Mouse (Mus musculus): ENCODE measurements around the gene Dnase2a. TPM values are rescaled to one million over a fixed set of nuclear protein-coding genes. Genes with fewer than 3 reads are reported as not detected.

Gene Dnase2a
- 17.2 and 19.7 TPM in 2 replicates for polyA plus RNA-seq (2011; ENCODE audit: insufficient read length, low read depth, missing spikeins)

DNA sequence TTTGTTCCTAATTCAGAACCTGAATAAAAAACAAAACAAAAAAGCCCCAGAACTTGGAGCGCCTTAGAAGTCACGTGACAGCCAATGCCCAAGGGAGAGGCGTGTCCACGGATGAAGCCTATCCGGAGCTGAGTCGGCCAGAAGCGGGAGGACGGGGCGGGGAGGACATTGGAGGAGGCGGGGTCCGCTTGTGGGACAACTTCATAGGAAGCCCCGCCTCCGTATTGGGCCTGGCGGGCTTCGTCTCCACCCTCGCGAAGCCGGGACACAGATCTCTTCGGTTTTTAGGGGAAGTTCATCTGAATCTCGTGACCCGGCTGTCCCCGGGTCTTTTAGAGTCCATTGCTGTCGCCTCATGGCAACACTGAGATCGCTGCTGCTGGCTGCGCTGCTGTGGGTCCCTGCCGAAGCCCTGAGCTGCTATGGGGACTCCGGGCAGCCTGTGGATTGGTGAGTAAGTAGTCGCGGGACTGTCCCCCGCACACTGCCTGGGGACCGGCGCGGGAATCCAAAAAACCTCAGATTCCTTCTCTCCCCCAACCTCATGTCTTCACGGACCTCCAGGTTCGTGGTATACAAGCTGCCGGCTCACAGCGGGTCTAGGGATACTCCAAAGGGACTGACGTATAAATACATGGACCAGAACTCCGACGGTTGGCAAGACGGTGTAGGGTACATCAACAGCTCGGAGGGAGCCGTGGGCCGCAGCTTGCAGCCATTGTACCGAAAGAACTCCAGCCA, at the start of gene Dnase2a:
Dnase2a (plus strand) TSS at position 140 of the 741 bp plus-strand sequence.
- peak within 1 kb of the TSS; percentile 67 for H3K4me3 ChIP-seq (ENCODE audit: insufficient read depth, low read length)
- H3K27ac ChIP-seq (ENCODE audit: insufficient read depth, low read length), result no peak within 1 kb of the TSS
- peaks cover under 1% of the 10 kb centered on the region; the same call in 1 of the 2 replicates for H3K4me1 ChIP-seq (ENCODE audit: control insufficient read depth, insufficient read depth, low read length)
- TF ChIP-seq POLR2A (IDR thresholded peaks at IDR 0.05; ENCODE audit: low read depth, low read length) (peak; percentile 56; the same call in 1 of the 2 replicates), CTCF (IDR thresholded peaks at IDR 0.05; ENCODE audit: borderline replicate concordance, insufficient read depth, low read length) (no peak)

DNA sequence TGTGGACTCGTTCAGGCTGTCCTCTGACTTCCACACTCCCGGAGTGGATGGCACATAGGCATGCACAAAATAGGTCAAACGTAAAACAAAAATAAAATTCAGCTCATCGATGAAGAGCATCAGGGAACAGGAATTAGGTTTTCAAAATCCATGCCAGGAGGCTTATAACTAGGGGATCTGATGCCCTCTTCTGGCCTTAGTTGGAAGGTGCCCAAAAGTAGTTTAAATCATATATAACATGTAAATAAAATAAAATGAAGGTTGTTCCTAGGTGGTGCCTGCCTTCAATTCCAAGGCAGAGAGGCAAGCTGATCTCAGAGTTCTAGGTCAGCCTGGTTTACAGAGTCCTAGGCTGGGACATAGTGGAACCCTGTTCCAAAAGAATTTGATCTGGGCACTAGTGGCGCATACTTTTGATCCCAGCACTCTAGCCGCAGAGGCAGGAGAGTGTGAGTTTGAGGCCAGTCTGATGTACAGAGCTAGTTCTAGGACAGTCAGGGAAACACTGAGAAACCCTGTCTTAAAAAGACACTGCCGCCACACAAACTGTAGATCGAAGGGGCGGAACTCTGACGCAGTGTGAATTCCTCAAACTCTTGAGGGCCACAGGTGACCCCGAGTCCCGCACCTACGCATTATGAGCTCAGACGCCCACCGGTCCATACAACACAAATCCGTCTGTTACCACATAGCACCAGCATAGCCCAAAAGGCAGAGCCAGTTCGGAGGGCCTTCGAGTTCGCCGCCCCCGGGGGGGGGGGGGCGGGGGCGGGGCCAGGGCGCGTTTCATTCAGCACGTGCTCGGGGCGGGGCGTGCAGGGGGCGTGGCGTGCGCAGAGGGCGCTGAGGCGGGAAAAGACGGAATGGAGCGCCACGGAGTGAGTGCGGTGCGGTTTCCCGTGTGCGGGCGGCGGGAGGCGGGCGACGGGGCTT, 36.7 kb upstream of the Dnase2a start, which contains the start of gene Syce2:
Syce2 (plus strand) TSS at position 736 of the 933 bp plus-strand sequence.
- Histone ChIP-seq H3K4me3 (ENCODE audit: insufficient read depth, low read length) (0 out of 2 replicates have a peak within 1 kb of the TSS, but pooled peaks have one; percentile 7), H3K27ac (ENCODE audit: insufficient read depth, low read length) (no peak within 1 kb of the TSS), H3K4me1 (ENCODE audit: control insufficient read depth, insufficient read depth, low read length) (no peaks in the 10 kb centered on the region)
- TF ChIP-seq POLR2A (IDR thresholded peaks at IDR 0.05; ENCODE audit: low read depth, low read length) (peak; percentile 36; the same call in 1 of the 2 replicates), CTCF (IDR thresholded peaks at IDR 0.05; ENCODE audit: borderline replicate concordance, insufficient read depth, low read length) (no peak)

DNA sequence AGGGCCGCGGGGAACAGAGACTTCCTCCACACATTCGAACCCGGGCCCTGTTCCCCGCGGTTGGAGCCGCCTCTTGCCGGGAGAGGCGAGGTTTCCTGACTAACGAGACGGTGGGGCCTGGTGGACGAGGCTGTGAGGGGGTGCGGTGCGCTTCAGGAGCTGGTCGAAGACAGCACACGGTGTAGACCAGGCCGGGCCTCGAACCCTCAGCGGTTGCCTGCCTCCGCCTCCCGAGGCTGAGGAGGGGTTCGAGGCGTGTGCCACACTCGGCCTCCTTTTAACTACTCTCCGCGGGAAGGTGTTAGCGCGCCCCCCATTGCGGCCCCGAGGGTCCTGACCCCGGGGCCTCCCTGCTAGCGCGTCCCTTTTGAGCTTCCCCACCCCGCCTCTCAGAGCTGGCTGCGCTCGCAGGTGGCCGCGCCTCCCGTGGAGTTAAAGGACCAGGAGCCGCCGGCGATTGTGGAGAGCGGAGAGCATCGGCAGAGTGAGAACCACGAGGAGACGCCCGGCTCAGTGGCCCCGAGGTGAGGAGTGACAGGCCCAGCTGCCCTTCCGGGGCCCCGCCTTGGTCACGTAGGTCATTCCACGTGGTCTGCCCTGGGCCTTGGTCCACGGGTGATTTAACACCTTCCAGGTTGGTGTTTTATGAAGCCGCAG, 35.9 kb upstream of the Dnase2a start:
- Histone ChIP-seq H3K4me3 (ENCODE audit: insufficient read depth, low read length) (0 out of 2 replicates have a peak overlapping the region, but pooled peaks have one; percentile 7), H3K27ac (ENCODE audit: insufficient read depth, low read length) (no peak overlapping the region), H3K4me1 (ENCODE audit: control insufficient read depth, insufficient read depth, low read length) (no peaks in the 10 kb centered on the region)
- TF ChIP-seq CTCF (IDR thresholded peaks at IDR 0.05; ENCODE audit: borderline replicate concordance, insufficient read depth, low read length) (no peak), POLR2A (IDR thresholded peaks at IDR 0.05; ENCODE audit: low read depth, low read length) (no peak)

DNA sequence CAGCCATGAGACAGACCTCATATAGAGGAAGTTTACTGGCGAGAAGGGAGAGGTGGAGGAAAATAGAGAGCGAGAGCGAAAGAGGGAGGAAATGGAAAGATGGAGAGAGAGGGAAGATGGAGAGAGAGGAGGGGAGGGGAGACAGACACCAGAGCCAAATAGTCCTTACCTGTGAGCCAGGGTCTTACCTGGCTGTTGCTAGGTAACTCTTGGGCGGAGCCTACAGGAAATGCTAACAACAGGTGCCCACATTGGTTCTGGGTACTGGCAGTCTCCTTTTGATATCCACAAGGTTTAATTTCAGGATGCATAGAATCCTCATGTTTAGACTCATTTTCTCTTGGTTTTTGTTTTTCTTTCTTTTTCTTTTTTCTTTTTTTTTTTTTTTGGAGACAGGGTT, 35.3 kb upstream of the Dnase2a start:
- Histone ChIP-seq H3K4me3 (ENCODE audit: insufficient read depth, low read length) (no peak overlapping the region), H3K4me1 (ENCODE audit: control insufficient read depth, insufficient read depth, low read length) (no peaks in the 10 kb centered on the region), H3K27ac (ENCODE audit: insufficient read depth, low read length) (no peak overlapping the region)
- TF ChIP-seq CTCF (IDR thresholded peaks at IDR 0.05; ENCODE audit: borderline replicate concordance, insufficient read depth, low read length), result no peak

DNA sequence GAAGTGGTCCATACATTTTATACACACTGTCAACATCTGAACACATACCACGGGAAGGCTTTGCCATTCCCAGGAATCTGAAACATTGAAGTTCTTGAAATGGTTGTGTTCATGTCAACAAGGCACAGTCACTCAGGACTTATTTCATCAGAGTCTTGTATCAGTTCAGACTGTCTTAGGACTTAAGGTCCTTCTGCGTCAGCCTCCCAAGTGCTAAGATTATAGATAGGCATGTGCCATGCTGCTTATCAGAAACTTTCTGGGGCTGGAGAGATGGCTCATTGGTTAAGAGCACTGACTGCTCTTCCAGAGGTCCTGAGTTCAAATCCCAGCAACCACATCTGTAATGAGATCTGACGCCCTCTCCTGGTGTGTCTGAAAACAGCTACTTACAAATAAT, 34.0 kb upstream of the Dnase2a start:
- no peak overlapping the region for H3K27ac ChIP-seq (ENCODE audit: insufficient read depth, low read length)
- H3K4me1 ChIP-seq (ENCODE audit: control insufficient read depth, insufficient read depth, low read length), result no peaks in the 10 kb centered on the region
- H3K4me3 ChIP-seq (ENCODE audit: insufficient read depth, low read length), result no peak overlapping the region
- TF ChIP-seq CTCF (IDR thresholded peaks at IDR 0.05; ENCODE audit: borderline replicate concordance, insufficient read depth, low read length) (no peak), POLR2A (IDR thresholded peaks at IDR 0.05; ENCODE audit: low read depth, low read length) (no peak)

DNA sequence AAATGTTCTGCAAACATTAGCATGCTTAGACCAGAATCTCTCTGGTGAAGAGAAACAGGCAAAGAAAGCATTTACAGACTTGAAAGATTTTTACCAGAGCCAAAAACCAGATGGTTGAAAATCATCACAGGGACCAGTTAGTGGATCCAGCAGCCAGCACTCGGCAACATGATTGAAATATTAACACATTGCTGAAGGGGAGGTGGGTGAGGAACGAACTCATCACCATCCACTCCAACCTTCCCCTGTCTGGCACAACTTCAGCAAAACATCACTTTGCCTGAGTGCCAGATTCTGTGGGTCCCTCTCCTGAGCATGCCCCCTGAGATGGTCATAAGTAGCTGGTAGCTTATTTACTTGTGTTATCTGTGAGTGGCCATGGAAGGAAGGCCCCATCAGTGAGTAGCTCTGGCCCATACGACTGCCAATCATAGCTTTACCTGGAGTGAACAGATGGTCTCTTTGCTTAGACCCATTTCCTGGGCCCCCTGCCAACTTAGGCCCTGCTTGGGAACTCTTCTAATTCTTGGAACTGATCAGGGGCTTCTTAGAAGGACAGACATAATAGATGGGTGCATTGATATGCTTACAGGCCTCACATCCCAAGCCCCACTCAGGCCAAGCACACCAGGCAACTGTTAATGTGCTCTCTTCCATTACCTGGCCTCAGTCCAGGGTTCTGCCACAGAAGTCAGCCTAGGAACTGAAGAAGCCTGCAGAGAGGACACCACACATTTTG, 30.9 kb upstream of the Dnase2a start:
- H3K27ac ChIP-seq (ENCODE audit: insufficient read depth, low read length), result no peak overlapping the region
- TF ChIP-seq POLR2A (IDR thresholded peaks at IDR 0.05; ENCODE audit: low read depth, low read length), result no peak
- TF ChIP-seq CTCF (IDR thresholded peaks at IDR 0.05; ENCODE audit: borderline replicate concordance, insufficient read depth, low read length), result no peak
- no peaks in the 10 kb centered on the region for H3K4me1 ChIP-seq (ENCODE audit: control insufficient read depth, insufficient read depth, low read length)
- H3K4me3 ChIP-seq (ENCODE audit: insufficient read depth, low read length), result no peak overlapping the region

DNA sequence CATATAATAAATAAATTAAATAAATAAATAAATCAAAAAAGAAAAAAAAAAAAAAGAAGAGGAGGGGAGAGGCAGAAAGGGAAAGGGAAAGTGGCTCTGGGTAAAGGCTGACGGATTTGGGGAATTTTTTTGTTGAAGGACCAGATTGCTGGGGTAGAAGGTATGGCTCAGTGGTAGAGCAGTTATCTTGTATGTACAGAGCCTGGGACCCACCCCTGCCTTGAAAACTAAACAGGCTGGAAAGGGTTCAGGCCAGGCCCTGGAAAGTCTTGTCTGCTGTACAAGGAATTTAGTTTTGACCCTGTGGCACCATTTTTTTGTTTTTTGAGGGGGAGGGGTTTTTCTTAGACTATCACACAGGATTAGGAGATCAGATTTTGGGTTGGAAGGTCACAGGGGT, 29.4 kb upstream of the Dnase2a start:
- no peak overlapping the region for H3K4me3 ChIP-seq (ENCODE audit: insufficient read depth, low read length)
- H3K27ac ChIP-seq (ENCODE audit: insufficient read depth, low read length), result no peak overlapping the region
- TF ChIP-seq CTCF (IDR thresholded peaks at IDR 0.05; ENCODE audit: borderline replicate concordance, insufficient read depth, low read length) (no peak), POLR2A (IDR thresholded peaks at IDR 0.05; ENCODE audit: low read depth, low read length) (no peak)
- H3K4me1 ChIP-seq (ENCODE audit: control insufficient read depth, insufficient read depth, low read length), result no peaks in the 10 kb centered on the region

DNA sequence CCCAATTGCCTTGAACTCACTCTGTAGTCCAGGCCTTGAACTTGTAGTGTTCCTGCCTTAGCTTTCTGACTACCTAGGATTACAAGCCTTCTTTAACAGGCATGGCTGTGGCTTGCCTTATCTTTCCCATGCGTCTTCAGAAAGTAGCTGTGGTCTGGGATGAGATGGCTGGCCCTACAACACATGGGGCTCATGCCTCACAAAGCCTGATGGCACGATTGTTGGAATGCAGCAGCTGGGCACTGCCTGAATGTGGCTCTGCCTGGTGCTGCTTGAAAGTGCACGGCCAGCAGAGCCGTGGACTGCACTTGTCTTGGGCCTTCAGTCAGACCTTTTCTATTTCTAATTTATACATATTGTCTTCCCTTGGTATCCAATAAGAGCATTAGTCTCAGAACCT, 23.6 kb upstream of the Dnase2a start:
- H3K27ac ChIP-seq (ENCODE audit: insufficient read depth, low read length), result no peak overlapping the region
- no peak for TF ChIP-seq POLR2A (IDR thresholded peaks at IDR 0.05; ENCODE audit: low read depth, low read length)
- TF ChIP-seq CTCF (IDR thresholded peaks at IDR 0.05; ENCODE audit: borderline replicate concordance, insufficient read depth, low read length), result no peak
- no peak overlapping the region for H3K4me3 ChIP-seq (ENCODE audit: insufficient read depth, low read length)
- no peaks in the 10 kb centered on the region for H3K4me1 ChIP-seq (ENCODE audit: control insufficient read depth, insufficient read depth, low read length)

DNA sequence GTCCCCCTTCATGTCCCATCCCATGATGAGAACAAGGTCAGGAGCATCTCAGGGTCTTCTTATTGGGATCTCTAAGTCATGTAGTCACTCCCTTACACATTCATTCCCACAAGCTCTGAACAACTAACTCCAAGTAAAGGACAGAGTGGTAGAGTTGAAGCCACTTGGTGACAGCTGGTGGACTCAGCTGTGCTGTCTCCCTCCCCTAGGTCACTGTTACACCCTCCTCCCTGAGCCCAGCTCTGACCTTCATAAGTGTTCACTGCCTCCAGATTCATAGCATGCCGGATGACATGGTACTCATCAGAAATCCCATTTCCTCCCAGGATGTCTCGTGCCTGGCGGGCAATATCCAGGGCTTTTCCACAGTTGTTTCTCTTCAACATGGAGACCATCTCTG, 20.1 kb upstream of the Dnase2a start:
- Histone ChIP-seq H3K4me1 (ENCODE audit: control insufficient read depth, insufficient read depth, low read length) (no peaks in the 10 kb centered on the region), H3K27ac (ENCODE audit: insufficient read depth, low read length) (no peak overlapping the region), H3K4me3 (ENCODE audit: insufficient read depth, low read length) (no peak overlapping the region)
- TF ChIP-seq POLR2A (IDR thresholded peaks at IDR 0.05; ENCODE audit: low read depth, low read length), result no peak
- no peak for TF ChIP-seq CTCF (IDR thresholded peaks at IDR 0.05; ENCODE audit: borderline replicate concordance, insufficient read depth, low read length)
